Mouse (Mus musculus) MN1 (cell line): ENCODE data around the gene Dst.

Experiments used
- DNase-seq: peaks from one replicate; pipeline ENCODE4 v3.0.0-alpha.2; 2016; ENCODE audit warnings: low spot score

Gene Dst

GRCm38 (mm10) chr1:34130804-34131203 is 222.8 kb downstream of the Dst start:
- DNase-seq, result no peak

GRCm38 (mm10) chr1:34132875-34133274 is 224.8 kb downstream of the Dst start:
- DNase-seq, result no peak

DNA sequence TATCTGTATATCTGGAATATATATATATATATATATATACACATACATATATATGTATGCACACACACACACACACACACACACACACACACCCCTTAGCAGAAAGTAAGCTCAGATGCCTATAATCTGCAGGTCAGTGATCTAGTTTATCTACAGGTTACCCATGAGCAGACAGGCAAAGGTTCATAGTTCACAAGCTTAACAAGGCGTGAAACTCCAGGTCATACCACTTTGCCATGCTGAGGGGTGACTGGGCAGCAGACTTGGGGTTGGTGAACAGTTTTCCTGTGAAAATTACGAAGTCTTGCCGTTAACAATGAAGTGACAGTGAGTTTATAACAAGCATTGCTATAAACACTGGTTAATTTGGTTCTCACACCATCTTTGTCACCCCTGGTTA is 227.5 kb downstream of the Dst start:
- no peak for DNase-seq

- DNase-seq, result no peak
These were observed 231.3 kb downstream of the Dst start for GRCm38 (mm10) chr1:34139191-34139853.

GRCm38 (mm10) chr1:34139871-34140471 is 231.9 kb downstream of the Dst start:
- DNase-seq, result no peak

DNA sequence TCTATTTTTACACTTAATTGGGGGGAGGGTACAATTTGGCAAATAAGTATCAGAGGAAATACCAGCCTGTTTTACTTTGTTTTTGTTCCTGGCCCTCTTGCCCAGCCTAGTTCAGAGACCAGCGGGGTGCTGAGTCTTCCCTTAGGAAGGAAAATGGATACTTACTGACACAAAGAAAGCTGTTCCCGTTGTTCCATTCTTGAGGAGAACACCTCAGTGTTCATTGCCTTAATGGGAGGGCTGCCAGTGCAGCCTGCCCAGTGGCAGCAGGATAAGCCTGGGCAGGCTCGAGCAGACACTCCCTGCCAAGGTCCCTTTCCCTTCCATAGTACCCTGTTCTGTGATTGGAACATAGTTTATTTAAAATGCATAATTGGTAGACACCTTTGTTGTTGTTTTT is 232.7 kb downstream of the Dst start:
- DNase-seq, result no peak

GRCm38 (mm10) chr1:34142951-34143580 is 235.0 kb downstream of the Dst start:
- no peak for DNase-seq

GRCm38 (mm10) chr1:34144826-34145225 is 236.8 kb downstream of the Dst start:
- DNase-seq, result no peak

GRCm38 (mm10) chr1:34148039-34148438 is 240.0 kb downstream of the Dst start:
- DNase-seq, result no peak

DNA sequence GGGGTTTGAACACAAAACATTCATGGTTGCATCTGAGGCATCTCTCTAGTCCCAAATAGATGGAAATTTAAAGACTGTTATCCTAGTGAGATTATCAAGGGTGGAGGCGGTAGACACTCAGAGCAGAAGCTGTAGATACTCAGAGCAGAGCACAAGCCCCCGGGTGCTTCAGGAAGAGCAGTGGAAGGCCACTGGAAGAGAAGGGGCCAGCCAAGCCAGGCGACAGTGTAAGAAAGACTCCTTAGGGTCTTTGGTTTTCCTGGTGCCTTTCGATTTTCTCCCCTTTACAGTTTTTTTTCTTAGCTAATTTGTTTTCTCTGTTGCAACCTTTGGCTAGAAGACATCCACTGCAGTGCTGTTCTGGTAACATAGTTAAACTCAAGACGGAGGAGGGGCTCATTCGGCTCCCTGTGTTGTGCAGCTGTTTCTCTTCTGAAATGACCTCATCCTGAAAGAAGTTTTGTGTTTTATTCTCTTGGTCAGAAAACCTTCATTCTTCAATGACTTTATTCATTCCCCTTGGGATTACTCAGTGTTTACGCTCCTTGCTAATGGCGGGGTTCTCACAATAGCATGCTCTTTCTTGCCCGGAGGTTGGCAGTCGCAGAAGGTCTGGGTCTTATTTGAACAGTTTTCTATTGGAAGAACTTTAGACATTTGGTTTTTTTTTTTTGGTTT is 242.5 kb downstream of the Dst start:
- DNase-seq, result no peak

GRCm38 (mm10) chr1:34152683-34153082 is 244.7 kb downstream of the Dst start:
- no peak for DNase-seq

DNA sequence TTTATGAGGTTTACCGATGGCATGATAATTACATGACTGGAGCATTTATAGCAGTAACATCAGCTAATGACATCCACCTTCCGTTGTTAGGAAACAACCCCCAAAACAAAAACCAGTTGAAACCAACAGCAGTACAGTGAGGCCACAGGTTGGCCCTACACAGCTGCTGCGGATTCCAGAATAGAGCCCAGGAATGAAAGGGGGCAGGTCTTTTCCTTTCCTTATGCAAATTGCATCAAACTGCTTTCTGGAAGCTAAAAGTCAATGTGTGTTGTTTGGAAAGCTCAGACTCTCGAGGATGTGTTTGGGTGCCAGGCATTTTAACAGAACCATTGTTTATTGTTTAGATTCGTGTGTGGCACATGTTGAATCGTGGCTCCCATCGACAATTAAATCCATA is 248.0 kb downstream of the Dst start:
- no peak for DNase-seq

DNA sequence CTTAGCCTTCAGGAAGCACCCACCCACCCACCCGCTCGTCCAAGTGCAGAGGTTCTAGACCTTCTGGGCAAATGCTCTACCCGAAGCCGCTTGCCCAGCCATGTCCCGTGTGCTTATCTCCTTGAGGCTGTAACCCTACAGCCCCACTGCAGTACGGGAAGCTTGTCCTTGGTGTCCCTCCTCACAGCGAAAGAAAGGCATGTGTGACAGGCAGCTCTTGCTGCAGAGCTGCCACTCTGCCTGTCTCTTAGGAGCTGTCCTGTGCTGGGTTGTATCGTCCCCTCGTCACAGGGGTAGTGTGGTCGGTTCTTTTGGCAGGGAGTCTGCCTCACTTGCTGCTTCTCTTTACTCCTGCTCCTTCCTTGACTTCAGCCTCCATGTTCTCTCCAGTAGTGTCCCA is 249.7 kb downstream of the Dst start:
- no peak for DNase-seq

- no peak for DNase-seq
These were observed 250.8 kb downstream of the Dst start for GRCm38 (mm10) chr1:34158822-34159221.

DNA sequence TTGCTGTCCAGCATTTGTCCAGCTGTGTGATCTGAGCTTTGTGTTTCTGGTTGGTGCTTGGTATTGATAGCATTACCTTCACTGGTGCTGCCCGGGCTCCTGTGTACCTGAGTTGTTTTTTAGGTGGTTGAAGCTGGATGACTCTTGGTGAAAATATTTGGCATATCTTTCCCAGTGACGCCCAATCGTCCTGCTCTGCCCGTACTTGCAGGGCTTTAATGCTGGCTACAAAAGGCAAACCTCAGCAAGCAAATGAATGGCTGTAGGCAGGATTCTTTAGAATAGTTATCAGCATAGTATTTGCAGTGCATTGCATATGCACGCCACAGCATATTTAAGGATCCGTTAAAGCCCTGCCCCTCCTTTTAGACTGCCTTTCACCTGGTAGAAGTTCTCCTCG is 251.9 kb downstream of the Dst start:
- no peak for DNase-seq

- peak; percentile 88 for DNase-seq
These were observed 256.7 kb downstream of the Dst start for GRCm38 (mm10) chr1:34164616-34165295.

- DNase-seq, result no peak
These were observed 257.9 kb downstream of the Dst start for GRCm38 (mm10) chr1:34165926-34166325.

DNA sequence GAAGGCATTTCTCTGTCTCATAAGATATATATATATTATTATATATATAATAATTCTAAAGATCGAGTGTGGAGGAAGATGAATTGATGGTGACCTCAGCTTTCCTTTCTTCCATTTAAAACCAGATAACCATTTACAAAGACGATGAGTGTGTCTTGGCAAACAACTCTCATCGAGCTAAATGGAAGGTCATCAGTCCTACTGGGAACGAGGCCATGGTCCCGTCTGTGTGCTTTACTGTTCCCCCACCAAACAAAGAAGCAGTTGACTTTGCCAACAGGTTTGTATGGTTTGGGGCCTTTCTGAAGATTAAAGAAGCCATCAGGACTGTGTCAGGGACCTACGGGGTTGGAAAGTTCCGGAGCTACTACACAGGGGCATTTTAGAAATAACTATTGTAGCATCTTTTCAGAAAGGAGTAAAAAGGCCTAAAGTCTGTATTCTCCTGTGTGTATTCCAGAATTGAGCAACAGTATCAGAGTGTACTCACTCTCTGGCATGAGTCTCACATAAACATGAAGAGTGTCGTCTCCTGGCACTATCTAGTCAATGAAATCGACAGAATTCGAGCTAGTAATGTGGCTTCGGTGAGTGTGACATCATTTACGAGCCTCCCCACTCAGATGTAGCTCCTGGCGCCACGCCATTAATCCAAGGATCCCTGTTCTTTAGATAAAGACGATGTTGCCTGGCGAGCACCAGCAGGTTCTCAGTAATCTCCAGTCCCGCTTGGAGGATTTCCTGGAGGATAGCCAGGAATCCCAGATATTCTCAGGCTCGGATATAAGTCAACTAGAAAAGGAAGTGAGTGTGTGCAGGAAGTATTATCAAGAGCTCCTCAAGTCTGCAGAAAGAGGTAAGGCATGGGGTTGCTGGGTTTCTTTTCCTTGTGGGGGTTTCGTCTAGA is 259.4 kb downstream of the Dst start:
- peak; percentile 88 for DNase-seq

DNA sequence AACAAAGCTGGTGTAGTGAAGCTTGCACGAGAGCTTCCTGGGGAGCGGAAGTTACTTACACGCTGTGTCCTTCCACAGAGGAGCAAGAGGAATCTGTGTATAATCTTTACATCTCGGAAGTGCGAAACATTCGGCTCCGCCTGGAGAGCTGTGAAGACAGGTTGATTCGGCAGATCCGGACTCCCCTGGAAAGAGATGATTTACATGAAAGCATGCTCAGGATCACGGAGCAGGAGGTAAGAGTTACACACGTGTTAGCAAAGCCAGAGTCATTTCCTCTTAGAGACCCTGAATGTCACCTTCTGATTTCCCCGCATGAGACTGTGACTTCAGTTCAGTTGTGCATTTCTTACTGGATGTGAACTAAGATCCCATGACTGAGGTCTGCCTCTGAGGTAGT is 261.1 kb downstream of the Dst start:
- DNase-seq, result no peak

- DNase-seq, result no peak
These were observed 266.5 kb downstream of the Dst start for GRCm38 (mm10) chr1:34174517-34174916.

GRCm38 (mm10) chr1:34174961-34175360 is 266.9 kb downstream of the Dst start:
- DNase-seq, result no peak
